Mouse (Mus musculus): ENCODE results near the gene Ptgr2. TPM values are rescaled to one million over a fixed set of nuclear protein-coding genes. Genes with fewer than 3 reads are reported as not detected.

Gene Ptgr2
- polyA plus RNA-seq, 1 experiment from 2014 or later = 19.9 TPM

GRCm38 (mm10) chr12:84276288-84276687 is 8.7 kb upstream of the Ptgr2 start:
- no peaks in the 10 kb centered on the region for H3K27me3 ChIP-seq (ENCODE audit: low read depth, poor library complexity, severe bottlenecking)
- DNase-seq (ENCODE audit: low spot score) = no peak
- peaks cover 14% of the 10 kb centered on the region for H3K4me1 ChIP-seq
- no peak overlapping the region for H3K4me3 ChIP-seq
- no peaks in the 10 kb centered on the region for H3K36me3 ChIP-seq
- no peak overlapping the region for H3K27ac ChIP-seq (replicated peaks)
- no peaks in the 10 kb centered on the region for H3K9me3 ChIP-seq (replicated peaks)
- WGBS = 85% methylated on average over 2 of the region's 2 CpGs

GRCm38 (mm10) chr12:84276799-84277198 is 8.2 kb upstream of the Ptgr2 start:
- no peak overlapping the region; the same call in 1 of the 2 replicates for H3K27ac ChIP-seq (replicated peaks)
- no peaks in the 10 kb centered on the region for H3K36me3 ChIP-seq
- H3K9me3 ChIP-seq (replicated peaks) = no peaks in the 10 kb centered on the region
- no peak for DNase-seq (ENCODE audit: low spot score)
- no peak overlapping the region for H3K4me3 ChIP-seq
- H3K4me1 ChIP-seq = peaks cover 14% of the 10 kb centered on the region
- WGBS = 84% methylated on average over 4 of the region's 4 CpGs
- no peaks in the 10 kb centered on the region for H3K27me3 ChIP-seq (ENCODE audit: low read depth, poor library complexity, severe bottlenecking)

- no peaks in the 10 kb centered on the region for H3K36me3 ChIP-seq
- DNase-seq (ENCODE audit: low spot score) = no peak
- no peak overlapping the region; the same call in 1 of the 2 replicates for H3K27ac ChIP-seq (replicated peaks)
- no peaks in the 10 kb centered on the region for H3K9me3 ChIP-seq (replicated peaks)
- WGBS = 73% methylated on average over 3 of the region's 3 CpGs
- no peak overlapping the region for H3K4me3 ChIP-seq
- peaks cover 14% of the 10 kb centered on the region for H3K4me1 ChIP-seq
- no peaks in the 10 kb centered on the region for H3K27me3 ChIP-seq (ENCODE audit: low read depth, poor library complexity, severe bottlenecking)
Observed at GRCm38 (mm10) chr12:84277832-84278231, 7.2 kb upstream of the Ptgr2 start.

- Histone ChIP-seq H3K9me3 (replicated peaks) (no peaks in the 10 kb centered on the region; the same call in 1 of the 2 replicates), H3K27ac (replicated peaks) (no peak overlapping the region), H3K27me3 (ENCODE audit: low read depth, poor library complexity, severe bottlenecking) (no peaks in the 10 kb centered on the region), H3K4me1 (peaks cover 14% of the 10 kb centered on the region), H3K36me3 (no peaks in the 10 kb centered on the region), H3K4me3 (no peak overlapping the region)
- DNase-seq (ENCODE audit: low spot score) = no peak
- WGBS = 93% methylated on average over 7 of the region's 7 CpGs
Observed at GRCm38 (mm10) chr12:84278901-84279300, 6.1 kb upstream of the Ptgr2 start.

- Histone ChIP-seq H3K36me3 (no peaks in the 10 kb centered on the region), H3K27me3 (ENCODE audit: low read depth, poor library complexity, severe bottlenecking) (no peaks in the 10 kb centered on the region), H3K4me3 (peak overlapping the region; percentile 60; the same call in 1 of the 2 replicates), H3K4me1 (peaks cover 16% of the 10 kb centered on the region), H3K9me3 (replicated peaks) (no peaks in the 10 kb centered on the region; the same call in 1 of the 2 replicates), H3K27ac (replicated peaks) (peak overlapping the region; percentile 87; the same call in 1 of the 2 replicates)
- DNase-seq (ENCODE audit: low spot score) = no peak
- WGBS = 75% methylated on average over 14 of the region's 14 CpGs
Observed at GRCm38 (mm10) chr12:84284391-84284790, 641 bp upstream of the Ptgr2 start.

GRCm38 (mm10) chr12:84285593-84285968 is 549 bp downstream of the Ptgr2 start:
- no peak for DNase-seq (ENCODE audit: low spot score)
- Histone ChIP-seq H3K4me1 (peaks cover 16% of the 10 kb centered on the region), H3K36me3 (no peaks in the 10 kb centered on the region), H3K4me3 (peak overlapping the region; percentile 60), H3K27ac (replicated peaks) (peak overlapping the region; percentile 87), H3K9me3 (replicated peaks) (no peaks in the 10 kb centered on the region; the same call in 1 of the 2 replicates), H3K27me3 (ENCODE audit: low read depth, poor library complexity, severe bottlenecking) (no peaks in the 10 kb centered on the region)
- 43% methylated on average over 8 of the region's 8 CpGs for WGBS

GRCm38 (mm10) chr12:84288461-84288860 is 3.4 kb downstream of the Ptgr2 start:
- DNase-seq (ENCODE audit: low spot score) = peak; percentile 35
- no peak overlapping the region for H3K4me3 ChIP-seq
- no peaks in the 10 kb centered on the region for H3K27me3 ChIP-seq (ENCODE audit: low read depth, poor library complexity, severe bottlenecking)
- 50% methylated on average over 3 of the region's 3 CpGs for WGBS
- peaks cover 16% of the 10 kb centered on the region for H3K4me1 ChIP-seq
- H3K36me3 ChIP-seq = peaks cover 9% of the 10 kb centered on the region
- H3K9me3 ChIP-seq (replicated peaks) = no peaks in the 10 kb centered on the region
- no peak overlapping the region for H3K27ac ChIP-seq (replicated peaks)

GRCm38 (mm10) chr12:84297851-84298250 is 12.8 kb downstream of the Ptgr2 start:
- WGBS = 97% methylated on average over 6 of the region's 6 CpGs
- H3K4me3 ChIP-seq = no peak overlapping the region
- no peaks in the 10 kb centered on the region for H3K27me3 ChIP-seq (ENCODE audit: low read depth, poor library complexity, severe bottlenecking)
- peaks cover 71% of the 10 kb centered on the region for H3K36me3 ChIP-seq
- no peaks in the 10 kb centered on the region for H3K4me1 ChIP-seq
- DNase-seq (ENCODE audit: low spot score) = no peak
- H3K9me3 ChIP-seq (replicated peaks) = no peaks in the 10 kb centered on the region
- no peak overlapping the region for H3K27ac ChIP-seq (replicated peaks)

- Histone ChIP-seq H3K27me3 (ENCODE audit: low read depth, poor library complexity, severe bottlenecking) (no peaks in the 10 kb centered on the region), H3K4me3 (no peak overlapping the region), H3K9me3 (replicated peaks) (no peaks in the 10 kb centered on the region), H3K4me1 (no peaks in the 10 kb centered on the region), H3K36me3 (peaks cover 66% of the 10 kb centered on the region), H3K27ac (replicated peaks) (no peak overlapping the region)
- 94% methylated on average over 2 of the region's 2 CpGs for WGBS
- DNase-seq (ENCODE audit: low spot score) = no peak
Observed at GRCm38 (mm10) chr12:84299265-84299664, 14.2 kb downstream of the Ptgr2 start.

GRCm38 (mm10) chr12:84304101-84304500 is 19.1 kb downstream of the Ptgr2 start:
- no peaks in the 10 kb centered on the region for H3K4me1 ChIP-seq
- WGBS = 92% methylated on average over 5 of the region's 5 CpGs
- H3K27ac ChIP-seq (replicated peaks) = no peak overlapping the region
- H3K9me3 ChIP-seq (replicated peaks) = no peaks in the 10 kb centered on the region
- peaks cover 50% of the 10 kb centered on the region for H3K36me3 ChIP-seq
- no peaks in the 10 kb centered on the region for H3K27me3 ChIP-seq (ENCODE audit: low read depth, poor library complexity, severe bottlenecking)
- no peak overlapping the region for H3K4me3 ChIP-seq
- no peak for DNase-seq (ENCODE audit: low spot score)

- Histone ChIP-seq H3K9me3 (replicated peaks) (no peaks in the 10 kb centered on the region), H3K27ac (replicated peaks) (no peak overlapping the region), H3K36me3 (peaks cover 46% of the 10 kb centered on the region), H3K4me1 (no peaks in the 10 kb centered on the region), H3K4me3 (no peak overlapping the region), H3K27me3 (ENCODE audit: low read depth, poor library complexity, severe bottlenecking) (no peaks in the 10 kb centered on the region)
- DNase-seq (ENCODE audit: low spot score) = no peak
- 80% methylated on average over 1 of the region's 1 CpGs for WGBS
Observed at GRCm38 (mm10) chr12:84304554-84304953, 19.5 kb downstream of the Ptgr2 start.

GRCm38 (mm10) chr12:84311306-84311705 is 26.3 kb downstream of the Ptgr2 start:
- Histone ChIP-seq H3K36me3 (peaks cover 8% of the 10 kb centered on the region), H3K4me3 (no peak overlapping the region), H3K9me3 (replicated peaks) (no peaks in the 10 kb centered on the region), H3K27ac (replicated peaks) (no peak overlapping the region), H3K27me3 (ENCODE audit: low read depth, poor library complexity, severe bottlenecking) (no peaks in the 10 kb centered on the region), H3K4me1 (peaks cover 6% of the 10 kb centered on the region)
- DNase-seq (ENCODE audit: low spot score) = no peak
- 86% methylated on average over 4 of the region's 5 CpGs for WGBS

GRCm38 (mm10) chr12:84316006-84316405 is 31.0 kb downstream of the Ptgr2 start:
- Histone ChIP-seq H3K9me3 (replicated peaks) (no peaks in the 10 kb centered on the region), H3K27me3 (ENCODE audit: low read depth, poor library complexity, severe bottlenecking) (no peaks in the 10 kb centered on the region), H3K27ac (replicated peaks) (peak overlapping the region; percentile 95), H3K4me3 (peak overlapping the region; percentile 99), H3K4me1 (peaks cover 30% of the 10 kb centered on the region), H3K36me3 (0 out of 2 replicates have a peak, but pooled peaks cover 4% of the 10 kb centered on the region)
- no peak for DNase-seq (ENCODE audit: low spot score)
- WGBS = 53% methylated on average over 7 of the region's 7 CpGs
